Mouse (Mus musculus) ES-Bruce4 (cell line): ENCODE results near the gene Tomm40l.

Source experiments
- CTCF ChIP-seq: IDR thresholded peaks from one replicate; pipeline ENCODE4 v1.8.1; 2011; ENCODE audit warnings: low read depth, low read length
- EP300 ChIP-seq: IDR thresholded peaks from 2 replicates; pipeline ENCODE4 v1.6.1; 2011; ENCODE audit warnings: low read depth, low read length; ENCODE audit not compliant: insufficient read depth
- POLR2A ChIP-seq: IDR thresholded peaks from one replicate; pipeline ENCODE4 v1.8.1; 2011; ENCODE audit warnings: low read length; ENCODE audit not compliant: insufficient read depth

DNA sequence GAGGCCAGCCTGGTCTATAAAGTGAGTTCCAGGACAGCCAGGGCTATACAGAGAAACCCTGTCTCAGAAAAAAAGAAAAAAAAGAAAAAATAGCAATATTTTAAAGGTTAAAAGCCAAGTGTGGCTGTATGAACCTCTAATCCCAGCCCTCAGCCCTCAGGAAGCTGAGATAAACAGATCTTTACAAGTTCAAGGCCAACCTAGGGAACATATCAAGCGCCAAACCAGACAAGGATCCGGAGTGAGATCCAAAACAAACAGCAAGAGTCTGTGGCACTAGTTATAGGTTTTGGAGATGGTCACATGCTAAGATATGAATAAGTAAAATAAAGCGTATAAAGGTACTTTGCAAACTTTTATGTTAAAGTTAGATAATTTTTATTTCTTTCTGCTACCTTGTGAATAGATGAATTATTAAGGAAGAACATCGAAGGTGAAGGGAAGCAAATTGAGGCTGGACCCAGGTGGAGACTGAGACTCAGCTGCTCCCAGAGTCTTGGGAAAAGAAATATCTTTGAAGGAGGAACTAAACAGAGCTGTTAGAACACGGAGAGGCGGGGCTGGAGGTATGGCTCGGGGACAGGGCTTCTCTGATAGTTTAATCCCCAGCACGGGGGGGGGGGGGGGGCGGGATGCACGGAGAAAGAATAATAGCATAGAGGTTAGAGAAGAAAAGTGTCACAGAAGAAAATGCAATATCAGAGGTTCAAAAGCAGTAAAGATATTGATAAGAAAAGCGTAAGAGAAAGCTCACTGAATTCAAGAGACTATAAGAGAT is 18.7 kb downstream of the Tomm40l start:
- no peak for TF ChIP-seq POLR2A
- no peak for TF ChIP-seq CTCF
- TF ChIP-seq EP300 = no peak
